Mouse (Mus musculus) C2C12 (cell line): ENCODE measurements at regions not wholly inside any gene's neighbourhood (a gene's known extent, or its start where the extent isn't known, plus 50 kb on each side); places are given as distances from the start of the nearest gene placed in this dataset.
A peak's percentile ranks its signal among the peaks of the same experiment; 100 is the strongest.

Experiments used
- H3K27me3 ChIP-seq: one replicate; pipeline ENCODE4 v1.6.1; 2011; ENCODE audit not compliant: control insufficient read depth, insufficient read depth, insufficient read length
- H3K36me3 ChIP-seq: one replicate; pipeline ENCODE4 v1.6.1; 2011; ENCODE audit not compliant: control insufficient read depth, insufficient read depth
- H3K4me3 ChIP-seq: one replicate; pipeline ENCODE4 v1.5.1; 2011; ENCODE audit warnings: mild to moderate bottlenecking, control low read depth; ENCODE audit not compliant: poor library complexity, insufficient read depth, severe bottlenecking
- H3K79me2 ChIP-seq: one replicate; pipeline ENCODE4 v1.6.1; 2011; ENCODE audit not compliant: control insufficient read depth, insufficient read depth
- H3K79me3 ChIP-seq: one replicate; pipeline ENCODE4 v1.6.1; 2011; ENCODE audit warnings: low read depth, control low read depth
- H3ac ChIP-seq: one replicate; pipeline ENCODE3; 2011; ENCODE audit warnings: low read depth; ENCODE audit not compliant: control insufficient read depth, insufficient read length
- CEBPB ChIP-seq: IDR thresholded peaks from one replicate; pipeline ENCODE4 v1.6.1; 2011; ENCODE audit warnings: low read depth, mild to moderate bottlenecking, control low read depth, moderate library complexity
- CTCF ChIP-seq: IDR thresholded peaks from one replicate; pipeline ENCODE4 v1.5.1; 2011; ENCODE audit not compliant: control insufficient read depth, insufficient read depth, insufficient read length
- FOSL1 ChIP-seq: IDR thresholded peaks from one replicate; pipeline ENCODE4 v1.8.0; 2011; ENCODE audit warnings: mild to moderate bottlenecking, low read length; ENCODE audit not compliant: poor library complexity, insufficient read depth, severe bottlenecking
- MAX ChIP-seq: IDR thresholded peaks from one replicate; pipeline ENCODE4 v1.6.1; 2011; ENCODE audit warnings: mild to moderate bottlenecking, control low read depth
- MYOD1 ChIP-seq: IDR thresholded peaks from one replicate; pipeline ENCODE4 v1.6.1; 2011; ENCODE audit warnings: low read depth; ENCODE audit not compliant: control insufficient read depth, insufficient read length
- MYOG ChIP-seq: IDR thresholded peaks from one replicate; pipeline ENCODE4 v1.6.1; 2011; ENCODE audit not compliant: control insufficient read depth, insufficient read length; ENCODE audit errors: extremely low read depth
- USF1 ChIP-seq: IDR thresholded peaks from one replicate; pipeline ENCODE4 v1.6.1; 2011; ENCODE audit warnings: low read depth, mild to moderate bottlenecking, control low read depth, moderate library complexity

GRCm38 (mm10) chr6:118259881-118260280 lies 62.4 kb upstream of the Ret start:
- no peaks in the 10 kb centered on the region for H3K79me3 ChIP-seq
- H3K27me3 ChIP-seq: no peaks in the 10 kb centered on the region
- H3K36me3 ChIP-seq: no peaks in the 10 kb centered on the region
- H3ac ChIP-seq: no peak overlapping the region
- no peaks in the 10 kb centered on the region for H3K79me2 ChIP-seq
- TF ChIP-seq FOSL1: no peak
- TF ChIP-seq MAX: no peak
- TF ChIP-seq CEBPB: no peak
- no peak for TF ChIP-seq CTCF
- no peak overlapping the region for H3K4me3 ChIP-seq

GRCm38 (mm10) chr6:118254871-118255270 lies 57.4 kb upstream of the Ret start:
- Histone ChIP-seq H3K79me2 (no peaks in the 10 kb centered on the region), H3ac (no peak overlapping the region), H3K27me3 (peaks cover 5% of the 10 kb centered on the region), H3K79me3 (no peaks in the 10 kb centered on the region), H3K4me3 (no peak overlapping the region), H3K36me3 (no peaks in the 10 kb centered on the region)
- TF ChIP-seq MYOD1 (no peak), CEBPB (no peak), MAX (no peak)

- H3K27me3 ChIP-seq: peaks cover 7% of the 10 kb centered on the region
- H3K36me3 ChIP-seq: no peaks in the 10 kb centered on the region
- H3K79me3 ChIP-seq: no peaks in the 10 kb centered on the region
- H3ac ChIP-seq: no peak overlapping the region
- TF ChIP-seq MYOG: no peak
- no peak for TF ChIP-seq CTCF
- peak; percentile 21 for TF ChIP-seq MYOD1
- TF ChIP-seq MAX: peak; percentile 33
- no peak for TF ChIP-seq FOSL1
- no peak for TF ChIP-seq USF1
- TF ChIP-seq CEBPB: no peak
- no peak overlapping the region for H3K4me3 ChIP-seq
- no peaks in the 10 kb centered on the region for H3K79me2 ChIP-seq
Observed at GRCm38 (mm10) chr6:118252711-118253110, 55.2 kb upstream of the Ret start.

- TF ChIP-seq MYOD1: no peak
- TF ChIP-seq FOSL1: no peak
- no peak for TF ChIP-seq MAX
- no peak for TF ChIP-seq MYOG
- no peak for TF ChIP-seq CEBPB
- no peak for TF ChIP-seq USF1
- TF ChIP-seq CTCF: no peak
- peaks cover 20% of the 10 kb centered on the region for H3K27me3 ChIP-seq
- no peak overlapping the region for H3K4me3 ChIP-seq
- H3K79me3 ChIP-seq: no peaks in the 10 kb centered on the region
- no peaks in the 10 kb centered on the region for H3K36me3 ChIP-seq
- H3K79me2 ChIP-seq: no peaks in the 10 kb centered on the region
- no peak overlapping the region for H3ac ChIP-seq
Observed at GRCm38 (mm10) chr6:118251131-118251530, 53.6 kb upstream of the Ret start.

GRCm38 (mm10) chr6:118250006-118250405 lies 52.5 kb upstream of the Ret start:
- TF ChIP-seq FOSL1 (no peak), USF1 (no peak), MAX (no peak), MYOD1 (no peak), CTCF (no peak), MYOG (no peak), CEBPB (no peak)
- Histone ChIP-seq H3K36me3 (no peaks in the 10 kb centered on the region), H3K79me2 (no peaks in the 10 kb centered on the region), H3K4me3 (no peak overlapping the region), H3K27me3 (peaks cover 29% of the 10 kb centered on the region), H3ac (no peak overlapping the region), H3K79me3 (no peaks in the 10 kb centered on the region)
